Mouse (Mus musculus): ENCODE measurements around the gene Nod2.

Gene Nod2

DNA sequence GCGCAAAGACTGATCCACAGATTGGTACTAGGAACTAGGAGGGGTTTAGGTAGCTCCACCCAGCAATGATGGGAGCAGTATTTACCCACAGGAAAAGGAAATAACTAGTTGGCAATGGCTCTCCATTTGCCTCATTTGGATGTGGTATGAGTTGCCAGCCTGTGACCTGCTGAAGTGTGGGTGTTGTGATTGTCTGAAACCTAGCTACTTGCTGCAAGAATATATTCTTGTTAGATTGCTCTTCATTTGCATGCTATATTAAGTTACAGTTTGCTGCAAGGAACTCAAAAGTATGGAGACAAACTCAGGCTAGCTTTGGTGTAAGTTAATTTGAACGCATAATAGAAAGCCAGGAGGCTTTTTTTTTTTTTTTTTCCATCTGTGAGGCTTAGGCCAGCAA, 33.5 kb downstream of the Nod2 start:
- DNase-seq, result no peak

DNA sequence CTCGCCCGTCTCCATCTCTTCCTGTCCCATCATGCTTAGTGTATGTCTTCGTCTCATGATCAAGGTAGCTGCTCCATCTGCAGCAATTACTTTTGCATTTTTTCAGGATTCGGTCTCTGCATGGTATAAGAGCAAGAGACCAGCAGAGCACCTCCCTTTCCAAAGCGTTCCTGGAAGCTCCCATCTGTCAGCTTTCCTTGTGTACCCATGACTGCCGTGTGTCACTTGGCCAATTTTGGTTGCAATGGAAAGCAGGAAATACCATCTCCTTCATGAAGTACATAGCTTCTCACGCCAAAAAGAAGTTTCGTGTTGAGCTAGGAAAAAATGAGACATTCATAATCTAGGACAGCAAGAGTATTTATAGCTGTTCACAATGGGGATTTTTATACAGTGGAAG, 33.9 kb downstream of the Nod2 start:
- no peak for DNase-seq

DNA sequence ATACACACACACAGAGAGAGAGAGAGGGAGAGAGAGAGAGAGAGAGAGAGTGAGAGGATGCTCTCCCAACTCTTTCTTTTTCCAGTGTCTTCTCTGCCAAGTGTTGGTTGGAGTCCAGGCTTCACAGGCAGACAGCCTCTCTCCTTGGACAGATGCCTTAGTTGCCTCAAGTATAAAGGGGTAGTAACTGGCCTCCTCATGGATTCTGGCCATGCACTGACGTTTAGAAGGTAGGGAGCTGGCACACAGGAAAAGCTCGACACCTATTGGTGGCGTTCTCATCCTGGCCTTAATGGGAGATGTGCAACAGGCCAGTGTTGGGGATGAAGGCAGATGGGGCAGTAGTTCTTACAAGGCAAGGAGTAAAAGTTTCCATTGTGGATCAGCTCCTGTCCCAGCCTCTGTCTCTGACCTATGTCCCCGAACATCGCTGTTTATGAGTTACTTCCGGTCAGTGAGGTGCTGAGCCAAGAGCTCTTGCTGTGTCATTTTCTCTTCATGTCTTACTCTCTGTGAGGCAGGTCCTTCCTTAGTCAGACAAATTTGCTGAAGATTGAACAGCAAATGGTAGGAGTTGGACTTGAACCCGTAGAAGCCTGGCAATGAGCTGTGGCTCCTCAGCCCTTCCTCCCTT, 36.7 kb downstream of the Nod2 start:
- DNase-seq, result no peak

DNA sequence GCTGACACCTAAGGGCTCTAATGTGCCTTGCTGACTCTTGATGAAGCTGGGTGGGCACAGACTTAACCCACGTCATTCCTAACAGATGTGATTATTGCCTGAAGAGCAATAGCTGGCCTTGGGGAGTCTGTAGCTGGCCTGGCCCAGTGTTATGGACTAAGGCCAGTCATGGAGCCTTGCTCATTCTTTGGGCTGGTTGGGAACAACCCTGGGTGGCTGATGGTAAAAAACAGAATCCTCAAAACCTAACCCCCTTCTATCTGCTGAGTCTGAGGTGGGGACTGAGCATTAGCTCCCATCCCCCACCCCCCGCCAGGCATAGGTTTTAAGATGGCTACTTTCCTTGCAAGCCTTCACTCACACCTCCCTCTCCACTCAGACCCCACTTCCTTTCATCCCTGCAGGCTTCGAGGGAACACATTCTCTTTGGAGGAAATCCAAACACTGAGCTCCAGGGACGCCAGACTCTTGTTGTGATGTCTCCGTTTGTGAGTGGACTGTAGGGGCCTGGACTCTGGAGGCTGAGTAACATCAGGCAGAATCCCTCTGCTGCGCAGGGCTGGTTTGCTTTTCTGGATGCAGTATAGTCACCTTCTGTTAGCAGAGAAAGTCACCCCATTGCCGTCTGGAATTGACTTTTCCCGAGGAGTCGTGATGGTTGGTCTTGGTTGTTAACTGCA, 39.3 kb downstream of the Nod2 start:
- DNase-seq, result no peak

DNA sequence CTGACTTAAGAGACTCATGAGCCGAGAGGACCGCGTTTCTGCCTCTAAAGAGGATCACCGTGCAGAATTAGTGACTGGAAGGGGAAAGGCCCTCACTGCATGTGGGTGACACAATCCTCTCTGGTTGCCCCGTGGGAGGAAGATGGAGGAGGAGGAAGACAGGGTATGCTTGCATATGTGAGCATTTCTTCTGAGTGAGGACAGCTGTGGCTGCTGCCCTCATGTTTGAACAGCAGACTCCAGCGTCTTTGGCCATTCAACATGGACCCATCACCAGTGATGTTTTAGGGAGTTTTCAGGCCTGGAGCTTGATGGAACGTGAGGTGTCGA, 39.8 kb downstream of the Nod2 start:
- DNase-seq, result no peak

DNA sequence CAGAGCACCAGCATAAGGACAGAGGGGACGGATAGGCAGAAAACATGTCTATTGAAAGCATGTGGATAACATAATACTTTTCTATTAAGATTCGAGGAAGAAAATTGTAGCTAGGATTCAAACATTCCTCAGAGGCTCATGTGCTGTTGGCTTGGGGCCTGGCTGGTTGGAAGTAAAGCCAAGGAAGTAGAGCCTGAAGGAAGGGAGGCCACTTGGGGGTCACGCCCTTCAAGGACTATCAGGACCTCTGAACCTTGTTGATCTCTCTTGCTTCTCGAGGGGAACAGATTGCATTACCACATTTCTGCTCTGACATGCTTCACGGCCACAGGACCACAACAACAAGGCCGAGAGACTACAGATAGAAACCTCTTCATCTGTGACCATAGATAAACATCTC, 42.0 kb downstream of the Nod2 start:
- DNase-seq, result no peak

GRCm38 (mm10) chr8:88689891-88690290, 42.8 kb downstream of the Nod2 start:
- no peak for DNase-seq

GRCm38 (mm10) chr8:88691342-88691948, 44.3 kb downstream of the Nod2 start:
- DNase-seq, result peak; percentile 50

DNA sequence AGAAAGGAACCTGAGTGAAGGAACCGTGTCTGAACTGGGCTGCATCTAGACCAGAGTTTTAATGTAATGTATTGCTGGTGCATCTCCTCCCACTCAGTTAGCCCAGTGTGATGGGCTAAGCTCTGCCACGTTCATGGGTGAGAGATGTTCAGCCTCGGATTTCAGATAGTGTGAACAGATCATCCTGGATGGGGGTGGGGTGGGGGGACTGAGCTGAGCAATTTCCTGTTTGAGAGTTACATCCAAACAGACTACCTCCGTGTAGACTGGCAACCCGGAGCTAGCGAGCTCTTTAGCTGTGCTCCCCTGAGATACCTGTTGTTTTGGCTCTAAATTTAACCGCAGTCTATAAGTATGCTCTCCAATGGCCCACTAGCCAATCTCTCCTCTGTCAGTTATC, 44.8 kb downstream of the Nod2 start:
- DNase-seq, result peak; percentile 61

GRCm38 (mm10) chr8:88692866-88693265, 45.8 kb downstream of the Nod2 start:
- DNase-seq, result no peak

DNA sequence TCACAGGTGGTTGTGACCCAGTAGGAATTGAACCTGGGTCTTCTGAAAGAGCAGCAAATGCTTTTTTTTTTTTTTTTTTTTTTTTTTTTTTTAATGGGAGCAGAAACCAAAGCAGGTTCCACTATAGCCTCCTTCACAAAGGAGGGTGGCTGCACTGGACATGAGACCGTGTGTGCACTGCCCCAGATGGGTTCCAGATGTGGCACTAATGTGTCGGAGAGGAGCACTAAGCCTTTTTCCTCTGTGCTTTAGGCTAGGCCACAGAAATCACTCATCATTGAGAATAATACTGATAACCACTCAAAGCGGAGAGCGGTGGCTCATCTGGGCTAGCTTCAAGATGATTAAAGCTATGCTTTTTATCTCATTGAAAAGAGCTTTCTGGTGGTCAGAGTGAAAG, 46.3 kb downstream of the Nod2 start:
- no peak for DNase-seq

DNA sequence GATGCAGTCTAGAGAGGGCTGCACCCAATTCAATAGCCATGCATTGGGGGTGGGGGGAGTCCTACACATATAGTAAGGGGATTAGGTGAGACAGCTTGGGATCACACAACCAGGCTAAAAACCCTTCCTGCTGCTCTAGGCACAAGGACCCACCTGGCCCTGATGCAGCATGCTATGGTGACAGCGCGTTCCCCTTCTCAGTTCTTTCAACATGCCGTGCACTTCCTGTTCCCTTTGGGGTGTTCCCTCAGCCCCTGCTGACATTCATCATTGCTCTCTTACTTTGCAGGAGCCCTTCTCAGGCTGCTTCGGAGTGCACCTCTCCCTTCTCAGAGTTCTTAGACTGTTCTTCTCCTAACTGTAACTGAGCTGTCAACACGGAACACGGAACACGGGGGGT, 47.2 kb downstream of the Nod2 start:
- DNase-seq, result peak; percentile 75

GRCm38 (mm10) chr8:88696228-88696627, 49.1 kb downstream of the Nod2 start:
- DNase-seq, result no peak

DNA sequence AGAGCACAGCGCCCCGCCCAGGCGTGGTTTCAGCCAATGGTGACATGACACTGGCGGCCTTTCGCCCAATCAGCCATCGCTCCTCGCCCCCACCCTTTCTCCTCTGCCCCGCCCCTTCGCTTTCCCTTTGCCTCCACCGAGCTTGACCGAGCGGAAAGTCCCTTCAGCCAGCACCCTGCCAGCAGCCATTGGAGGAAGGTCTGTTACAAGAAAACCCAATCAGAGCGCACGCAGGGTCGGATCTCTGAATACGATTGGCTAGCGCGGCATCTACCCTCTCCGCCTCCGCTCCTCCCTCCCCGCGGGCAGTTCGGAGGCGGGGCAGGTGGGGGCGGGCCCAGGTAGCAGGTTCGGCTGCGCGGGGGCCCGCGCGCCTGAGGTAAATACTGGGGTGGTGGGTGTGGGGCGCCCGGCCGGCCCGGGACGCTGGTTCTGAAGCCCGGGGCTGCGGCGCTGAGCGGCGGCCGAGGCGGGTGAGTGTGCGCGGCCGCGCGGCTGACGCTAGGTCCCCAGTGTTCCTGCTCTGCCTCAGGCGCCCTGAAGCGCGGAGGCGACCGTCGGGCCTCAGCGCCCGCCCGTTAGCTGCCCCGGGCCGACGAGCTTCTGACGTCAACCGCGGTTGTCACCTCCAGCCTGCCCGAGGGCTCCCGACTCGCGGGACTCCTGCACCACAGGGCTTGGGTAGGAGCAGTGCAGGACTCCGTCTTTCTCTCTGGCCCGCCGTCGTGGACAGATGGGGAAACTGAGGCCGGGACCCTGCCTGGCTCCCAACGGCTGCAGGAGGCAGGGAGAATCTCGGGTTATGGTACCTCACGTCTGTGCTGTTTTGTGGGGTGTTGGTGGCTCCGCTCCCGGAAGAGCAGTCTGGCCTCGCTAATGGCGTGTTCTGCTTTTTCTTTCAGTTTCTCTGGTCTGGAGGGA, 49.9 kb downstream of the Nod2 start, which contains the start of gene Cyld:
Cyld (plus strand) TSS at position 308 of the 921 bp plus-strand sequence.
- peak; percentile 98 for DNase-seq

GRCm38 (mm10) chr8:88697642-88698031, 50.5 kb downstream of the Nod2 start:
- DNase-seq, result no peak

DNA sequence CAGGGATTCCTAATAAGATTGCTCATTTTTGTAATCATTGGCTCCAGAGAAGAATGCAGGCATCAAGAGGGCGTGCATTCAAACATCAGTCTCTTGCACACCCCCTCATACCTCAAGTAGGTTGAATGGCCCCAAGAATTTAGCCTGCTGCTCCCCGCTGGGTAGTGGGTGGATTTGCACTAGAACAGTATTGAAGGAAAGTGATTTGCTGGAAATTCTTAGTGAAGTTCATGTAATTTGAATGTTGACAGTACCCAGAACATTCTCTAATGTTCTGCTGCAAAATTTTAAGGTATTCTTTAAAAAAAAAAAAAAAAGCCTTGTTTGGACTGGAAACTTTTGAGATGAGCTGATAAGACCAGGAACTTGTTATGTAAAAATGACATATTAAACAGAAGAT, 50.9 kb downstream of the Nod2 start:
- no peak for DNase-seq

DNA sequence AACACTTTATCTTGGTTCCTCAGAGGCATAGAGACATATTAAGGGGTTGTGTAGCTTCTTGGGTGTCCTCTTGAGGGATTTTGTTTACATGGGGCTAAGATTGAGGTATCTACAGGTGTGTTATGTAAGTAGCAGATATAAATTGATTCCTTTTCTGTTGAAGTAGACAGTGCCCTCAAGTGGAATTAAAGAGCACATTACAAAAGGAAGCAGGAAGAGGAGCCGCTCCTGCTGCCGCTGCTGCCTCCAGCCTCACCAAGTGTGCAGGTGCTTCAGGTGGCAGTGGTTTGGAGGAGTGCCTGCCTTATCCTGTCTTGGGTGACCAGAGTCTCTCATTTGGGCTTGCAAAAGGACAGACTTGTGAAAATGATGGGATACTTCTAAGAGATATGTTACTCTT, 54.5 kb downstream of the Nod2 start:
- peak; percentile 58 for DNase-seq

DNA sequence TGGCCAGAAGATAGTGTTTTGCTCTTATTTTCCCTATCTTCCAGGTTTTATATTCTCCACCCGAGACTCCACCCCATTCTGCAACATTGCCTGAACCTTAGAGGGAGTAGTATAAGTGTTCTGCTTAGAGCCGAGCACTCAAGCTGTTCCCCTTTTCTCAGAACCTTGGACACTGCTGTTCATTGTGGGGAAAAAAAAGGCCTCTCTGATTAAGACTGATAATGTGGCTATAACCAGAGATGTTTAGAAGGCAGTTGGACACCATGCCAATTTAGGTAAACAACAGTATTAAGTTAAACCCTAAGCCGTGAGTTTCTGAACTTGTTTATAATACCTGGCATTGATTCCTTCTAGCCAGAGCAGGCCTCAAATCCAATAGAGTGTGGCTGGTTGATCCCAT, 55.7 kb downstream of the Nod2 start:
- no peak for DNase-seq

DNA sequence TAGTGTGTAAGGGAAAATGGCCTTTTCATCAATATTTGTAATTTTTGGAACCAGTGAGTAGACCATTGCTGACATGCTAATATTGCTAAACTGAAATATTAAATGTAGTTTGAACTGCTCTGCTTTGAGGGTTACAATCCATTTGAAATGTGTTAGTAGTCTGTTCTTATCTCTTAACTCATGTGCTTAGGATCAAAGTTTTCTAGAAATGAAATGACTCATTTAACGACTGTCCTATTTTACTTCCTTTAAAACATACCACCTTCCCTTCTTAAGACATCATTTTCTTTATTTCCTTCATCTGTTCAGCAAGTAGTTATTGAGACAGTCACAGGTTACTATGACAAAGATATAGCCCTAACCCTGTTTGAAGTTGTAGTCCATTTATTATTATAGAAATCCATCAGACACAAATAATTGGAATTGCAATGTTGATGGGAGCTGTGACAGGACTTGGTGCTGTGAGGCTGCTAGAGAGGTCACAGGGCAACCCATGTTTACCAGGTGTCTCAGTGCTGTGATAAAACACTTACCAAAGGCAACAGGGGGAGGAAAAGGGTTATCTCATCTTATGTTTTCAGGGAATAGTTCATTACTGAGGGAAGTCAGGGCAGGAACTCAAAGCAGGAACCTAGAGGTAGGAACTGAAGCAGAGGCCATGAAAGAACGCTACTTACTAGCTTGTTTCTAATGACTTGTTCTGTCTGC, 76.3 kb downstream of the Nod2 start:
- DNase-seq, result no peak
